Mouse (Mus musculus): ENCODE results near the gene Rasd1. TPM values are rescaled to one million over a fixed set of nuclear protein-coding genes. Genes with fewer than 3 reads are reported as not detected.
"Not testable (repeated sequence)": the region's sequence is repeated elsewhere in the genome, so short reads cannot be mapped to it uniquely, and the experiment has no call there.

Gene Rasd1
- polyA plus RNA-seq, 1 experiment: 0.53 TPM

DNA sequence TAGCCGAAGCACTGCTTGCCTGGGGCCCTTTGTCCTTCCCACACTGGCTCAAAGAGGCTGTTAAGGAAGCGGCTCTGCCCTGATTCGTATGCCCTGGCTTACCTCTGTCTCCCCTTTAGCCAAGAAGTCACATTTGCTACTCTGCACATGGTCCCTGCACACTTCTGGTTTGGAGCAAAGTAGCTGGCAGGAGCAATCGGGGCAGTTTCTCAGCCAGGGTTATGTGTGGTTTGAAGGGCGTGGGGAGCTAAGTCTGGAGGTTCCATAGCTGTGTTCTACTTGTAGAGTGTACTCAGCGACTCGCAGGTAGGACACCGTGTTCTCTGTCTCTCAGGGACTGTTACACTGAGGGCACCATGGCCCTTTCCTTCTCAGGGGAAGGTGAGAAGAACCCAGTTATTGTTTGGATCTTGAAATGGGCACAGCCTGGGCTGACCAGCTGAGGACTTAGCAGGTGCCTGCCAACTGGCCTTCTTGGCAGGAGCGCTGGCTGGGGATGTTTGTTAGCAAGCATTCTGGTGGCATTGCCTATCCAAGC lies 3.3 kb downstream of the Rasd1 start:
- H3K36me3 ChIP-seq (ENCODE audit: control insufficient read depth, insufficient read depth, low read length): peaks cover 15% of the 10 kb centered on the region
- TF ChIP-seq POLR2A (IDR thresholded peaks at IDR 0.05; ENCODE audit: low read depth, low read length) (no peak), CTCF (IDR thresholded peaks at IDR 0.05; ENCODE audit: extremely low read depth, insufficient read length, insufficient replicate concordance, low read depth, low read length) (no peak)
- no peak overlapping the region for H3K27ac ChIP-seq (ENCODE audit: insufficient read depth, low read depth, low read length)
- 83% methylated on average over 9 of the region's 9 CpGs for WGBS
- peaks cover 15% of the 10 kb centered on the region for H3K4me1 ChIP-seq (ENCODE audit: control insufficient read depth, insufficient read depth, insufficient read length, low read length)
- peaks cover 8% of the 10 kb centered on the region for H3K27me3 ChIP-seq (ENCODE audit: control insufficient read depth, insufficient read depth, low read length)
- no peak overlapping the region for H3K4me3 ChIP-seq (ENCODE audit: low read depth, low read length)

DNA sequence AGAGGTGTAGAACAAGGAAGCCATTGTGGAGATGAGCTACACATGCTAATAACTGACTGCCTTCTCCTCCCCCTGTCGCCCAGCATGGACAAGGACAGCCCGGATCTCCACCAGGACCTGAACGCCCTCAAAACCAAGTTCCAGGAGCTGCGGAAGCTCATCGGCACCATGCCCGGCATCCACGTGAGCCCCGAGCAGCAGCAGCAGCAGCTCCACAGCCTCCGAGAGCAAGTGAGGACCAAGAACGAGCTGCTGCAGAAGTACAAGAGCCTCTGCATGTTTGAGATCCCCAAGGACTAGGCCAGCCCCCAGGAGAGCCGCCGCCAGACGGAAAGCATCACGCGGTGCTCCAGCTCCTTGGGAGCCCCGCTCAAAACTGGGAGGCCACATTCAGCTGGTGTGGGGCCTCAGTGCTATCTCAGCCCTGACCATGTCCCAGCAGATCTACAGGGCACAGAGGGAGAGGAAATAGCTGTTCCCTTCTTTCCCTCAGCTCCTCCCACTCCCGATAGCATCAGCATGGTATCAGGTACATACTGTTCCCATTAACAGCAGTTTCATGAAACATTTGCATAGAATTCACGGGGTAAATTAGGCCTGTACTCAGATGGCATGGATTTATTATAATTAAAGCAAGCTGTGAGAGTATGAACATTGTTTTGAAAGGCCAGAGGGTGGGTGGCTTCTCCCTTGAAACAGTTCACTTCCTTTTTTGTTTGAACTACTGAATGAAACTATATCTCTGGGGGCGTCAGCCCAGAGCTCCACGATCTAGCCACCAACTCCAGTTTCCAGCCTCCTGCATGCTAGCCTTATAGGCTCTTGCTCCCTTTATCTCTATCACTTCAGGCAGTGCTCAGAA lies 4.0 kb downstream of the Rasd1 start:
- Histone ChIP-seq H3K36me3 (ENCODE audit: control insufficient read depth, insufficient read depth, low read length) (peaks cover 17% of the 10 kb centered on the region), H3K4me1 (ENCODE audit: control insufficient read depth, insufficient read depth, insufficient read length, low read length) (peaks cover 9% of the 10 kb centered on the region), H3K27me3 (ENCODE audit: control insufficient read depth, insufficient read depth, low read length) (peaks cover 8% of the 10 kb centered on the region), H3K27ac (ENCODE audit: insufficient read depth, low read depth, low read length) (no peak overlapping the region), H3K4me3 (ENCODE audit: low read depth, low read length) (no peak overlapping the region)
- 90% methylated on average over 20 of the region's 20 CpGs for WGBS
- TF ChIP-seq CTCF (IDR thresholded peaks at IDR 0.05; ENCODE audit: extremely low read depth, insufficient read length, insufficient replicate concordance, low read depth, low read length) (no peak), POLR2A (IDR thresholded peaks at IDR 0.05; ENCODE audit: low read depth, low read length) (no peak)

DNA sequence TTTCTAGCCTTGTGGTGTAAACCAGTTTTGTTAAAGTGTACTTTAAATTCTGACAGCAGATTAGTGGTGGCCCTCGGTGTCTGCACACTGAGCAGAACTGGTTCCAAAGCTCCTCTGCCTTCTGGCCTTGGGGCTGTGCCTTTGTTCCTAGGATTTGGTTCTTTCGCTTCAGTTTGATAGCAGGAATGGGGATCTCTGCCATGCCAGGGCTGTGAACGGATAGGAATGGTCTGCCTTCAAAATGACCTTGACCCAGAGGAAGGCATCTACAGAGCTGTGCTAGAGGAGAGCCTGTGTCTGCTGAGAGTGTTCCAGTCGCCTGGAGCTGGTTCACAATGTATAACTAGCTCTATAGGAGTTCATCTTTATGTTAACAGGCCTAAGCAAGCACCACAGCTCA lies 5.3 kb downstream of the Rasd1 start:
- H3K4me1 ChIP-seq (ENCODE audit: control insufficient read depth, insufficient read depth, insufficient read length, low read length): peaks cover 9% of the 10 kb centered on the region
- no peak overlapping the region for H3K4me3 ChIP-seq (ENCODE audit: low read depth, low read length)
- H3K27me3 ChIP-seq (ENCODE audit: control insufficient read depth, insufficient read depth, low read length): peaks cover 7% of the 10 kb centered on the region
- no peak overlapping the region for H3K27ac ChIP-seq (ENCODE audit: insufficient read depth, low read depth, low read length)
- TF ChIP-seq CTCF (IDR thresholded peaks at IDR 0.05; ENCODE audit: extremely low read depth, insufficient read length, insufficient replicate concordance, low read depth, low read length) (no peak), POLR2A (IDR thresholded peaks at IDR 0.05; ENCODE audit: low read depth, low read length) (no peak)
- H3K36me3 ChIP-seq (ENCODE audit: control insufficient read depth, insufficient read depth, low read length): peaks cover 18% of the 10 kb centered on the region
- 83% methylated on average over 4 of the region's 4 CpGs for WGBS

DNA sequence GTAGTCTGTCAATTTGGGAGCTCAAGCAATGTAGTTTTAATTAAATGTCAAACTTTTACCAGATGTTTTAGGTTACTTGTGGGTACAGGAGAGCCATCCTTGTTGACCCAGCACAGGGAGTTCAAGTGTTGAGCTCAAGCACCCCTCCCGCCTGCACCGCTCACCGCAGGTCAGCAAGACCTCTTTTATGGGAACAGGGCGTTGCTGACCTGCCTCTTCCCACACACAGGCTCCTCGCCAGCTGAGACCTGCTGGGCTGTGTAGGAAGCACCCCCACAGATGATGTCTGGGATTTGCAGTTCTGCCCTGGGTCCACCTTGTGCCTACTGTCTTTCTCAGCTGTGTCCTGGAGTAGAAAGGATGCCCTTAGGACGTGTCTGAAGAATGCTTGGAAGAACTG lies 8.0 kb downstream of the Rasd1 start:
- no peaks in the 10 kb centered on the region for H3K4me1 ChIP-seq (ENCODE audit: control insufficient read depth, insufficient read depth, insufficient read length, low read length)
- TF ChIP-seq POLR2A (IDR thresholded peaks at IDR 0.05; ENCODE audit: low read depth, low read length) (no peak), CTCF (IDR thresholded peaks at IDR 0.05; ENCODE audit: extremely low read depth, insufficient read length, insufficient replicate concordance, low read depth, low read length) (no peak)
- no peak overlapping the region for H3K4me3 ChIP-seq (ENCODE audit: low read depth, low read length)
- H3K27me3 ChIP-seq (ENCODE audit: control insufficient read depth, insufficient read depth, low read length): no peaks in the 10 kb centered on the region
- no peak overlapping the region for H3K27ac ChIP-seq (ENCODE audit: insufficient read depth, low read depth, low read length)
- H3K36me3 ChIP-seq (ENCODE audit: control insufficient read depth, insufficient read depth, low read length): peaks cover 17% of the 10 kb centered on the region
- 90% methylated on average over 6 of the region's 6 CpGs for WGBS

DNA sequence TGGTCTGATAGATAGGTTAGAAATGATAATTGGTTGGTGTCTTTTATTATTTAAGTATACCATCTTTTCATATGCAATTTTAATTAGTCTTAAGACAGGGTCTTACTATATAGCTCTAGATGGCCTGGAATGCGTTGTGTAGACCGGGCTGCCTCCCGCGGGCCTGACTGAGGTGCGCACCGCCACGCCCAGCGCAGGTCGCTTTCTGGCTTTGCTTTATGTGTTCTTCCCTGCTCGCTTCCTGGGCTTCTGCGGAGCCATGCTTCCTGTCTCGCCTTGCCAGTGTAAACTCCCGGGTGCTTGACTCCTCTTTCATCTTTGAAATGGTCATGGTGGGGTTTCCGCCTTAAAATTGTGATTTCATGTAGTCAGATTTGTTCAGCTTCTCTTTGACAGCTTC lies 11.9 kb downstream of the Rasd1 start:
- Histone ChIP-seq H3K36me3 (ENCODE audit: control insufficient read depth, insufficient read depth, low read length) (peaks cover 7% of the 10 kb centered on the region; the same call in 1 of the 2 replicates), H3K27ac (ENCODE audit: insufficient read depth, low read depth, low read length) (no peak overlapping the region), H3K4me1 (ENCODE audit: control insufficient read depth, insufficient read depth, insufficient read length, low read length) (0 out of 2 replicates have a peak, but pooled peaks cover under 1% of the 10 kb centered on the region), H3K4me3 (ENCODE audit: low read depth, low read length) (no peak overlapping the region), H3K27me3 (ENCODE audit: control insufficient read depth, insufficient read depth, low read length) (no peaks in the 10 kb centered on the region)
- TF ChIP-seq CTCF (IDR thresholded peaks at IDR 0.05; ENCODE audit: extremely low read depth, insufficient read length, insufficient replicate concordance, low read depth, low read length) (no peak), POLR2A (IDR thresholded peaks at IDR 0.05; ENCODE audit: low read depth, low read length) (no peak)
- 88% methylated on average over 14 of the region's 14 CpGs for WGBS

DNA sequence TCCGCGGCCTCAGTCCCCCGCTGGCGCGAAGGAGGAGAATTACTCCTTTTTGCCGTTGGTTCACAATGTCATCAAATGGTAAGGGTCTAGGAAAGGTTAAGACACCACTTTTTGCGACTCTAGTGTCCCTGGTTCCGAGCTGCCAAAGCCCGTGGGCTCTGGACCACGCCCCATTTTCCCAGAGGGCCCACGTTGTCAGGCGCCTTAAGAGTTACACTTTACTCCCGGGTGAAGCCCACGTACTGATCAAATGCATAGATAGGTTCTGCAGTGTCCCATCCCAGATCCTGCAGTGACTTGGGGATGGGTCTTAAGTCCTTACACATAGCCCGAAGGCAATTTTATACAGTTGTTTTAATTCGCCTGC lies 16.4 kb downstream of the Rasd1 start:
- H3K27ac ChIP-seq (ENCODE audit: insufficient read depth, low read depth, low read length): 0 out of 2 replicates have a peak overlapping the region, but pooled peaks have one; percentile 7
- H3K4me3 ChIP-seq (ENCODE audit: low read depth, low read length): peak overlapping the region; percentile 94
- 0 out of 2 replicates have a peak, but pooled peaks cover 3% of the 10 kb centered on the region for H3K4me1 ChIP-seq (ENCODE audit: control insufficient read depth, insufficient read depth, insufficient read length, low read length)
- H3K27me3 ChIP-seq (ENCODE audit: control insufficient read depth, insufficient read depth, low read length): no peaks in the 10 kb centered on the region
- TF ChIP-seq CTCF (IDR thresholded peaks at IDR 0.05; ENCODE audit: extremely low read depth, insufficient read length, insufficient replicate concordance, low read depth, low read length): no peak
- TF ChIP-seq POLR2A (IDR thresholded peaks at IDR 0.05; ENCODE audit: low read depth, low read length): no peak; the same call in 1 of the 2 replicates
- no peaks in the 10 kb centered on the region for H3K36me3 ChIP-seq (ENCODE audit: control insufficient read depth, insufficient read depth, low read length)
- WGBS: under 1% methylated on average over 16 of the region's 16 CpGs

DNA sequence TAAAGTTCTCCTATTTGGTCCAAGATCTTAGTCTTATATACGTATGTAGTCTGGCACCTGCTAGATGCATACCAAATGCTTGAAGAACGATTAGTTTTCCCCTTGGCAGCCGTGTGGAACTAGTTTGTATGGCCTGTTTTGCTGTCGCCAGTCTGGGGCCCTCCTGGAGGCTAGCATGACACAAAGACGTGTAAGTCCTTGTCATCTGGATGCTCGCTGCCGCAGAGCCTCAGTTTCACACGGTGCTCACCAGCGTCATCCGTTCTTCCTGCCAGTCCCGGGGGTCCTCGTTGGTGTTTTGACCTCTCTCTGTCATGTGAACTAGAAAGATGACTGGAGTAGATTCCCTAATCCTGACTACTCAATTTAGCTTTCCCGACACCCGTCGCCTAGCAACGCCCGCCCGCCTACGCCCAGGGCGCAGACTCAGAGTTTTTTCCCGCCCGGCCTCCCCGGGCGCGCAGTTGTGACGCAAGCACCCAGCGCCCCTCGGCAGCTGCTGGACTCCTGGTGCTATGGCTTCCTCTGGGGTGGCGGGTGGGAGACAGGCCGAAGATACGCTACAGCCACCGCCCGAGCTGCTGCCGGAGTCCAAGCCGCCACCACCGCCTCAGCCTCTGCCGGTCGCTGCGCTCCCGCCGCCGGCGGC lies 16.9 kb downstream of the Rasd1 start, which contains the start of gene Med9:
TSS of gene Med9 (plus strand) at position 455 of the 649 bp plus-strand sequence.
- 1% methylated on average over 43 of the region's 43 CpGs for WGBS
- TF ChIP-seq POLR2A (IDR thresholded peaks at IDR 0.05; ENCODE audit: low read depth, low read length) (no peak; the same call in 1 of the 2 replicates), CTCF (IDR thresholded peaks at IDR 0.05; ENCODE audit: extremely low read depth, insufficient read length, insufficient replicate concordance, low read depth, low read length) (no peak)
- H3K27me3 ChIP-seq (ENCODE audit: control insufficient read depth, insufficient read depth, low read length): no peaks in the 10 kb centered on the region
- peak within 1 kb of the TSS; percentile 94 for H3K4me3 ChIP-seq (ENCODE audit: low read depth, low read length)
- H3K36me3 ChIP-seq (ENCODE audit: control insufficient read depth, insufficient read depth, low read length): no peaks in the 10 kb centered on the region
- peaks cover 3% of the 10 kb centered on the region; the same call in 1 of the 2 replicates for H3K4me1 ChIP-seq (ENCODE audit: control insufficient read depth, insufficient read depth, insufficient read length, low read length)
- H3K27ac ChIP-seq (ENCODE audit: insufficient read depth, low read depth, low read length): 0 out of 2 replicates have a peak within 1 kb of the TSS, but pooled peaks have one; percentile 7

DNA sequence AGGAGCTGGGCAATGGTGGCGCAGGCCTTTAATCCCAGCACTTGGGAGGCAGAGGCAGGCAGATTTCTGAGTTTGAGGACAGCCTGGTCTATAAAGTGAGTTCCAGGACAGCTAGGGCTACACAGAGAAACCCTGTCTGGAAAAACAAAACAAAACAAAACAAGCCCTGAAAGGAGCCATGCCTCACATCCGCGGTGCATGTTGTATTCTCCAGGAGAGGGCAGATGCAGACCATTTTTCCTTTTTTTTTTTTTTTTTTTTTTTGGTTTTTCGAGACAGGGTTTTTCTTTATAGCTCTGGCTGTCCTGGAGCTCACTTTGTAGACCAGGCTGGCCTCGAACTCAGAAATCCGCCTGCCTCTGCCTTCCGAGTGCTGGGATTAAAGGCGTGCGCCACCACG lies 19.9 kb downstream of the Rasd1 start:
- WGBS: 87% methylated on average over 10 of the region's 10 CpGs
- peaks cover 31% of the 10 kb centered on the region for H3K4me1 ChIP-seq (ENCODE audit: control insufficient read depth, insufficient read depth, insufficient read length, low read length)
- H3K4me3 ChIP-seq (ENCODE audit: low read depth, low read length): not testable (repeated sequence)

More for the DNA sequence above, 19.9 kb downstream of the Rasd1 start:
- not testable (repeated sequence) for H3K27me3 ChIP-seq (ENCODE audit: control insufficient read depth, insufficient read depth, low read length); H3K36me3 ChIP-seq (ENCODE audit: control insufficient read depth, insufficient read depth, low read length); H3K27ac ChIP-seq (ENCODE audit: insufficient read depth, low read depth, low read length)

All from small intestine, adult 2 months (tissue).